Mouse (Mus musculus) G1E (cell line): ENCODE data around the gene Tsx. TPM values are rescaled to one million over a fixed set of nuclear protein-coding genes. Genes with fewer than 3 reads are reported as not detected.

Experiments
- ATAC-seq: 2 replicates; pipeline ENCODE4 v1.8.0; 2016; ENCODE audit warnings: mild to moderate bottlenecking; ENCODE audit not compliant: insufficient number of reproducible peaks, poor library complexity, low FRiP score, severe bottlenecking; ENCODE audit errors: extremely low read depth
- DNase-seq: peaks from one replicate; pipeline ENCODE4 v3.0.0; 2012; ENCODE audit warnings: low spot score
- H3K27me3 ChIP-seq: 2 replicates; pipeline ENCODE4 v1.6.1; 2012; ENCODE audit warnings: mild to moderate bottlenecking, low read length, inconsistent platforms; ENCODE audit not compliant: insufficient read depth
- H3K36me3 ChIP-seq: replicated peaks from 2 replicates; pipeline ENCODE3; 2012; ENCODE audit warnings: mild to moderate bottlenecking, inconsistent platforms
- H3K4me1 ChIP-seq: 2 replicates; pipeline ENCODE4 v1.6.1; 2012; ENCODE audit warnings: low read depth, low read length, inconsistent platforms, mixed read lengths; ENCODE audit not compliant: insufficient read depth
- H3K4me3 ChIP-seq: 2 replicates; pipeline ENCODE4 v1.5.1; 2012; ENCODE audit warnings: low read depth, mild to moderate bottlenecking, inconsistent platforms, low read length, moderate library complexity, mixed read lengths
- H3K9me3 ChIP-seq: replicated peaks from 2 replicates; pipeline ENCODE4 v1.6.1; 2012; ENCODE audit warnings: inconsistent platforms
- CTCF ChIP-seq: IDR thresholded peaks from 2 replicates; pipeline ENCODE4 v1.5.1; 2012; ENCODE audit warnings: low read depth, low read length, inconsistent platforms, mixed read lengths
- GATA1 ChIP-seq: IDR thresholded peaks from 2 replicates; pipeline ENCODE4 v1.6.1; 2012; ENCODE audit warnings: borderline replicate concordance, low read length, inconsistent platforms, mixed read lengths
- GATA2 ChIP-seq: IDR thresholded peaks from 2 replicates; pipeline ENCODE4 v1.6.1; 2012; ENCODE audit warnings: low read depth, low read length, inconsistent platforms, borderline replicate concordance
- POLR2AphosphoS5 ChIP-seq: IDR thresholded peaks from 2 replicates; pipeline ENCODE4 v1.6.1; 2012; ENCODE audit warnings: low read depth, low read length, inconsistent platforms; ENCODE audit not compliant: insufficient replicate concordance
- TAL1 ChIP-seq: conservative IDR thresholded peaks from 2 replicates; pipeline ENCODE4 v1.6.1; 2012; ENCODE audit warnings: low read depth, low read length, inconsistent platforms, mixed read lengths
- polyA plus RNA-seq: library from polyadenylated mRNA; stranded (reverse); fragments of >175 nt; gene quantifications from 2 replicates; pipeline ENCODE4 v1.2.3, GENCODE M21; 2012
- total RNA-seq, 2 experiments: library from RNA; stranded (forward) in 1 of 2; stranded (reverse) in 1 of 2; fragments of 200-1000 nt in 1 of 2; fragments of >200 nt in 1 of 2; fragmentation: Nextera tagmentation in 1 of 2; gene quantifications; 2 replicates each; pipeline ENCODE4 v1.2.3; 2014 to 2017

Gene Tsx
- total and polyA plus RNA-seq, 3 experiments: not detected

DNA sequence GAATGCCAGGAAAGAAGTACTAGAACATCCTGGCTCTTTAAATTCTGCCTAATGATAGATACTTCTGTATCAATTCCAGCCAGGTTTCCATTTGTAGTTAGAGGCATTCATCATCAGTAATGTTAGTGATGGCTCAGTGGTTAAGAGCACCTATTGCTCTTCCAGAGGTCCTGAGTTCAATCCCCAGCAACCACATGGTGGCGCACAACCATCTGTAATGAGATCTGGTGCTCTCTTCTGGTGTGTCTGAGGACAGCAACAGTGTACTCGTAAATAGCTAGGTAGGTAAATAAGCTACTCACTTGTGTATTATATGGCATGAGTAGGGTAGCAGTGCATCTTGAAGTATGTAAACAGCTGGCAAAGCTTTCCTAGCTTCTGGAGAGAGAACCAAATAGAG lies 54.7 kb downstream of the Tsx start:
- no peak for TF ChIP-seq GATA2
- TF ChIP-seq TAL1: no peak
- no peak for TF ChIP-seq GATA1
- no peak for TF ChIP-seq CTCF
- TF ChIP-seq POLR2AphosphoS5: no peak
- H3K27me3 ChIP-seq: no peaks in the 10 kb centered on the region
- ATAC-seq (no peak), DNase-seq (no peak)
- H3K4me3 ChIP-seq: no peak overlapping the region
- peaks cover 57% of the 10 kb centered on the region for H3K36me3 ChIP-seq
- H3K9me3 ChIP-seq: no peaks in the 10 kb centered on the region
- H3K4me1 ChIP-seq: peaks cover 2% of the 10 kb centered on the region; the same call in 1 of the 2 replicates

DNA sequence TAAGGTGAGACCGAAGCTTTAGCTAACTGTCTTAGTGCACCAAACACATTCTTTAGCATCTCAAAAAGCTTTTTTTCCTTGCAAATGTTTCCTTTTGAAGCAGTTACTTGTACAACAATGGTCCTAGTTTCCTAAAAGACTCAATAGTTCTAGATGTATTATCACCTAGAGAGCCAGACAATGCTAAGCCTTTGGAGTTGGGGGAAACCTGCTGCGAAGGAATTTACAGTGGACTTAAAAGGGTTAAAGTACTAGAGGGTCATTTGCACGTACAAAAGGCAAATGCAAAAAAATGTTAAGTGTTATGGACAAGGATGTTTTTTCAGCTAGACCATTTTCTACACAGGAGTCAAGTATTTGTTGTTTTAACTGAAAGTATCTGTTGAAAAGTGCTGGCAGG lies 58.1 kb downstream of the Tsx start:
- ATAC-seq (no peak), DNase-seq (no peak)
- Histone ChIP-seq H3K4me1 (no peaks in the 10 kb centered on the region), H3K36me3 (peaks cover 65% of the 10 kb centered on the region), H3K4me3 (no peak overlapping the region), H3K27me3 (no peaks in the 10 kb centered on the region), H3K9me3 (no peaks in the 10 kb centered on the region)
- no peak for TF ChIP-seq GATA2
- TF ChIP-seq GATA1: no peak
- no peak for TF ChIP-seq POLR2AphosphoS5
- TF ChIP-seq CTCF: no peak
- TF ChIP-seq TAL1: no peak

Other genes with a start within 250 kb of the Tsx start
- gene Nap1l2, start 227.8 kb upstream of the Tsx start, total RNA-seq (2014; fragmentation: Nextera tagmentation): not detected in 2 replicates
- gene Nap1l2, start 227.8 kb upstream of the Tsx start, total RNA-seq (2017): not detected in 2 replicates
- gene Nap1l2, start 227.8 kb upstream of the Tsx start, polyA plus RNA-seq: not detected in 2 replicates
- gene Cdx4, start 93.1 kb upstream of the Tsx start, total RNA-seq (2014; fragmentation: Nextera tagmentation): not detected in 2 replicates
- gene Cdx4, start 93.1 kb upstream of the Tsx start, total RNA-seq (2017): not detected in 2 replicates
- gene Cdx4, start 93.1 kb upstream of the Tsx start, polyA plus RNA-seq: not detected in 2 replicates
- not detected in 2 replicates for gene Chic1, start 58.0 kb upstream of the Tsx start, total RNA-seq (2014; fragmentation: Nextera tagmentation)
- gene Chic1, start 58.0 kb upstream of the Tsx start, total RNA-seq (2017): 0.05 TPM in 1 of 2 replicates, not detected in the other
- gene Chic1, start 58.0 kb upstream of the Tsx start, polyA plus RNA-seq: not detected in 2 replicates
- gene Gm26992, start 7.5 kb downstream of the Tsx start, total RNA-seq (2014; fragmentation: Nextera tagmentation): 22.2 and 22.7 TPM in 2 replicates
- gene Gm26992, start 7.5 kb downstream of the Tsx start, total RNA-seq (2017): not detected in 2 replicates
- not detected in 2 replicates for gene Gm26992, start 7.5 kb downstream of the Tsx start, polyA plus RNA-seq
- not detected in 2 replicates for gene Zcchc13, start 216.1 kb downstream of the Tsx start, total RNA-seq (2014; fragmentation: Nextera tagmentation)
- gene Zcchc13, start 216.1 kb downstream of the Tsx start, total RNA-seq (2017): not detected in 2 replicates
- gene Zcchc13, start 216.1 kb downstream of the Tsx start, polyA plus RNA-seq: not detected in 2 replicates